Mouse (Mus musculus): Measurements from ENCODE around the gene Cxcl10. TPM values are rescaled to one million over a fixed set of nuclear protein-coding genes. Genes with fewer than 3 reads are reported as not detected.

The Cxcl10 gene
- not detected for total RNA-seq (2021)
- long read RNA-seq, experiment 1, result 0 reads
- long read RNA-seq, experiment 2, result 0 reads

DNA sequence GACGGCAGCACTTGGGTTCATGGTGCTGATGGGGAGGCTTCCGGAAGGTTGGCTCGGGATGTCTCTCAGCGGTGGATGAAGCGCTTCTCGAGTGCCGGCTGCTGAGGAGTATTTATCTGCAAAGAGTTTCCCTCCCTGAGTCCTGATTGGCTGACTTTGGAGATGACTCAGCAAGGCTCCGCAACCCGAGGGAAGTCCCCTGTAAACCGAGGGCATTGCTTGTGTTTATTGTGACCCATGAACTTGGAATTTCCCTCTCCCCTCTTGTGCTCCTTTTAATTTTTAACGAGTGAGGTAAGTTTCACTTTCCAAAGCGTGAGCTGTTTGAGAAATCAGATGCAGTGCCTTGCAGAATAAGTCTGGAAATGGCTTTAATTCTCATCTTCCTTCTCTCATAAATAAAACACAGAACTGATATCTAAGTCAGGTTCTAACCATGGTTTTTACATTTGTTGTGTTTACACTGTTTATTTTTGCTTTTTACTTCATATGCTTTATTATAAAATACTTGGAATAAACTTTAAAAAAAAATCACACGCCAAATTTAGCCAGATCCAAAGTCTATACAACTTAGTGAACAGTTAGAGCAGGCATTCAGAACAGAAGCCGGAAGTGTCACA lies at the start of gene Cxcl10:
Cxcl10 (minus strand) TSS at position 96 of the 620 bp plus-strand sequence.
- DNase-seq (ENCODE audit: low spot score in 2 of 2), result no peak

DNA sequence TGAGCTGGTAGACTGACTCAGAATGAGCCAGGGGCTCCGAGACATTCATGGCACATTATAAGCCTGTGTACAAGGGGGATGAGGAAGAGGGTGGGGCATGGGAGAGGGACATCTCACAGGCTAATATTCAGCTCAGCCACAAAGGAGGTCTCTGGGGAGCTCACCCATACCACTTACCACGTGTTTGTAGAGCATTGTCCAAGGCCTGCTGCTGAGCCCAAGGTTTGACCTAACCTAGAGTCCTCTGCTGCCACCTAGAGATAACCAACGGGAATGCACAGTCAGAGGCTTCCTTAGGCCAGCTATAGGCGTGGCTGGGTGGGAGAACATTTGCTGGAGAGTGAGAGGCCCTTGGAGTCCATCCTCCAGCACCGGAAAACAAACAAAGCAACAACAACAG lies 49.5 kb upstream of the Cxcl10 start:
- peak; percentile 45 to 71 for DNase-seq (ENCODE audit: low spot score in 2 of 2)

DNA sequence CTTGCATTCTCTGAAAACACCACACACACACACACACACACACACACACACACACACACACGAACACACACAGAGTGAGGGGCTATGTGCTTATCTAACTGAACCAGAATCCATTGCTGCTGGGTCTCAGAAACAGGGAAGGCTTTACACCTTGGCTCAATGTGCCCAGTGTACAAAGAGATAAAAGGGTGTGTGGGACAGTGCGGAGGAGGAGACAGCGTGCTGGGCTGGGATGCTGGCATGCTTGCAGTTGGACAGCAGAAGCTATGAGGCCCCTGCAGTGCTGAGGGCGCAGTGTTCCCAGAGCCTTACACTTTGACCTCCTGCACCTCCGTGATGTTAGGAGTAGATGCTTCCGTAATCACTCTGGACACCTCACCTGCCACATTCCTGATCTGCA lies 47.8 kb upstream of the Cxcl10 start:
- no peak for DNase-seq (ENCODE audit: low spot score in 2 of 2)

DNA sequence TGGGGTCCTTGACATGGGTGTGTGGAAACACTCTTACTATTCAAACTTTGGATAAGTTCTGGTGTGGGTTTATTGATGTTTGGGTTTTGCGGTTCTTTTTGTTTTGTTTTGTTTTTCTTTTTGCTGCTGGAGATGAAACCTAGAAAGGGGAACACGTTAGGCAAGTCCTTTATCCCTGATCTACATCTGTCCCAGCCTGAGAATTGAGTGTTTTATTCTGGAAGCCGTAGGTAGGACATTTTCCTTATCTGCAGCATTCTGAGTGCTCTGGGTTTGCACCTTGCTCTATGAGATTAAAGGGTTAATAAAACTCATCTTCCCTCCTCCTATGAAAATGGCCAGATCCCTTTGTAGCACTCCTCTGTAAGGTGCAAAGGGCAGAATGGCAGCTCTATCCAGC lies 47.1 kb upstream of the Cxcl10 start:
- no peak for DNase-seq (ENCODE audit: low spot score in 2 of 2)

DNA sequence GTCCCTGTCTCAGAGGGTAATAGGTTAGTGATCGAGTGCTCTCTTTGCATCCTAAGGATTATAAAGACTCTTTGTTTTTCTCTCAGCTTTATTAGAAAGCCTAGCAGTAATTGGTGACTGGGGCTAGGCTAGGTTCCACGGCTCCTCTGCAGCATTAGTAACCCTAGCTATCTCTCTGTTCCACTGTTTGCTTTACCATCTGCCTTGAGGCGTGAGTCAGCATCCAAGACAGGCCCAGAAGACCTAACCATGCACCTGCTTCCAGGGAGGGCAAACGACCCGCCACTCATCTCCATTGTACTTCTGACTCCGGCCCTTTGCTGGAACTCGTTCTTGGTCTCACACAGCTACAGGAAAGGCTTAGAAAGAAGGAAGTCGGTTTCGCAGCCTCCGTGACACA lies 45.2 kb upstream of the Cxcl10 start:
- no peak for DNase-seq (ENCODE audit: low spot score in 2 of 2)

DNA sequence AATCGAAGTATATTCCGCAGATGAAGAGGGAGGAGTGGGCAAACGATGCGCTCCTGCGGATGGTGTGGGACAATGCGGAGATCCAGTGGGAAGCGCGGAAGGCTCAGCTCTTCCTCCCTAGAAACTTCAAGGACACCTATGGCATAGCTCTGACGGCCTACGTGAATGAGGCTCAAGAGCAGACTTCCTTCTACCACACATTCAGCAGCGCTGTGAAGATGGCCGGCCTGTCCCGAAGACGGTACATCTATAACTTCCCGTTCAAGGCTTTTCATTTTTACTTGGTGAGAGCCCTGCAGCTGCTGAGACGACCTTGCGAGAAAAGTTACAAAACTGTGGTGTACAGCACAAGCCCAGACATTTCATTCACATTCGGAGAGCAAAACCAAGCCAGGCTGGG lies 43.9 kb upstream of the Cxcl10 start:
- DNase-seq (ENCODE audit: low spot score in 2 of 2), result no peak

DNA sequence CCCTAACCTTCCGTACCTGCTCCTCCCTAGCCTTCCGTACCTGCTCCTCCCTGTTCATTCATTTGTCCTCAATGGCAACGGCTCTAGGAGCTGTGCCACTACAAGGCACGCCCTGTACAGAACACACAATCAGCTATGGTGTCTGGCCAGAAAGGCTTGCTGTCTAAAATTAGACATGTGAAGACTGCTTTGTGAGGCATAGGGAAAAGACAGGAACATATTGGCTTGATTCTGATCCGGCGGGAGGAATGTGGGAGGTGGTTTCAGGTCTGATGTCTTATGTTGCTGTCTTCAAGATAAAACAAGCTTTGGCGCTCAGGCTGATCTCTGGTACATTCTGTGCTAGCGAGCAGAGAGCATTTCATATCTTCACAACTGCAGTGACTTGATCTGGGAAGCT lies 41.9 kb upstream of the Cxcl10 start:
- no peak for DNase-seq (ENCODE audit: low spot score in 2 of 2)

DNA sequence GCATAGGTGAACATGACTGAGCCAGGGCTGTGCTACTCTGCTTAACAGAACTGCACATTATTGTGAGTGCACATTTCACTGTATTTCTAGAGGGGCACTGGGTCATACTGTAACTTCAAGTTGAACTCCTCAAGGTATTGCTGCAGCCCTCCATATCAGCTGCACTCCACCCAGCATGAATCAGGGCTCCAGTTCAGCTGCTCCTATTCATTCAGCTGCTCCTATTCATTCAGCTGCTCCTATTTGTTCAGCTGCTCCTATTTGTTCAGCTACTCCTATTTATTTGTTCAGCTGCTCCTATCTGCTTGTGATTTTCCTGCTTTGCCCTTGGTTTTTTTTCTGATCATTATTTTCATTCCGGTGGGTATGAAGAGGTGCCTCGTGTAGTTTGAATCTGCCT lies 41.3 kb upstream of the Cxcl10 start:
- no peak for DNase-seq (ENCODE audit: low spot score in 2 of 2)

DNA sequence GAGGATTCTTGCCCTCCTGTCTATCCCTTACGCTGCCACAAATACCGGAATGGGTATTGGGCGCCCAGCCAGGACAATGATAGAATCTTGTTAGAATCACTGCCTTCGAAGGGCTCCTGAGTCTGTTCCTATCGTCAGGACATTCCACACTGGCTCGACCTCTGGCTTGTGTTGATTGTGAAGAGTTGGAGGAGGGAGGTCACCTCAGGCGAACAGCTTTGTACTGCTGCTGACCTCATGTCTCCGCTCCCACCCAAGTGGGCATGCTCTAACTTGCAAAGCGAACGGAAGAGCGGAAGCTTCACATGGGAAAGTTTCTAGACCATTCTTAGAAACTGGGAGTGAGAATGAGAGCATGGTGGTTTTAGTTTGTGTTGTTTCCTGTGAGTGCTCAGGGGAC lies 38.7 kb upstream of the Cxcl10 start:
- no peak for DNase-seq (ENCODE audit: low spot score in 2 of 2)

DNA sequence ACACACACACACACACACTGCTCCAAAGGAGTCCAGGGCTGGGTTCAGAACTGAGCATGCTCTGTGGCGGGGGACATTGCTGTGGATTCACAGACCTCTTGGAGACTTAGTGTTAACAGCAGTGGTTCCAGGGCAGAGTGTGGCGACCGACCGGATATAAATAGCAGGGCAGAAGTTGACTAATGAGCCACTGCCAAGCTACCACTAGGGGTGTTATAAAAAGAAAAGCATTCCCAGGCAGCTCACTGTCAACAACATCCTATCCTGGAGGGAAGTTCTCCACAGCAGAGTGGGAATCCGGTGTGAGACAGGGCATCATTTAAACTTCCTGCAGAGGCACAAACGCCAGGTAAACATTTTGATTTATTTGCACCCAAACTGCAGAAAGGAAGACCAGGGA lies 38.0 kb upstream of the Cxcl10 start:
- DNase-seq (ENCODE audit: low spot score in 2 of 2), result no peak

DNA sequence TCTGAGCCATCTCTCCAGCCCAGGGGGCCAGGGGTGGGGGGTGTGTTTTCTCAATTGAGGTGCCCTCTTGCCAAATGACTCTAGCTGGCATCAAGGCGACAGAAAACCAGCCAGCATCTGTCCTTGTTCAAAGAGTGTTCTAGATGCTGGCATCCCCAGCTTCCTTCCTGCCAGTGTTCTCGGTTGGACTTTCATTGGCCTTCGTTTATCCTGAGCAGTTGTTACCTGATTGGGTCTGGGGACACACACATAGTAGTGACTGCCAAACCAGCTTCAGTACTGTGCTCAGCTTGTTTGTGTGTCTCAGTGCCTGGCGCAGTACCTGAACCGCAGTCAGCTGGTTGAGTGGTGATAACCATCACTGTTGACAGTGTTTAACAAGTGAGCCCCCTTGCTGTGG lies 37.4 kb upstream of the Cxcl10 start:
- DNase-seq (ENCODE audit: low spot score in 2 of 2), result no peak

DNA sequence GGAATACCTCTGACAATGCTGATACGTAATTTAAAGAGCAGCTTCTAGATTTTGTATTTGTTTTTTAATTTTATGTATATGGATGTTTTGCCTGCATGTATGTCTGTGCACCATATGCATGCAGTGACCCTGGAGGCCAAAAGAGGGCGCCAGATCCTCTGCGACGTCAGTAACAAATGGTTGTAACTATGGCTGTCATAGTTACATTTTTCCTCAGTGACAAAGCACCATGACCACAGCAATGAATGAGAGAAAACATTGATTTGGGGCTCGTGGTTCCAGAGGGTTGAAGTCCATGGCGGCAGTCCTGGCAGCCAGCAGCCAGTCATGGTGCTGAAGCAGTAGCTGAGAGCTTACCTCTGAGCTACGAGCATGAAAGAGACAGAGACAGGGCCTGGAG lies 36.2 kb upstream of the Cxcl10 start:
- no peak for DNase-seq (ENCODE audit: low spot score in 2 of 2)

DNA sequence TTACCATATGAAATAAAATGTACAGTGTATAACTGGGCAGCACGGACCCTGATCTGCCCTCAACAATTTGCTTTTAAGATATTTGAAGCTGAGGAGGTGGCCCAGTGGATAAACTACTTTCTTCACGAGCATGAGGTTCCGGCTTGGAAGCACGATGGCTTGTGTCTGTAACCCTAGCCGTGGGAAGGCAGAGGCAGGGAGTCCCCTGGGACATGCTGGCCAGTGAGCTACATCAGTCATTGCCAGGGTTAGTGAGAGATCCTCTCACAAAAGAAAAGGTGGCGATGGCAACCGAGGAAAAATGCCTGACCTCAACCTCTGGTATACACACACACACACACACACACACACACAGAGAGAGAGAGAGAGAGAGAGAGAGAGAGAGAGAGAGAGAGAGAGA lies 35.1 kb upstream of the Cxcl10 start:
- DNase-seq (ENCODE audit: low spot score in 2 of 2), result no peak

DNA sequence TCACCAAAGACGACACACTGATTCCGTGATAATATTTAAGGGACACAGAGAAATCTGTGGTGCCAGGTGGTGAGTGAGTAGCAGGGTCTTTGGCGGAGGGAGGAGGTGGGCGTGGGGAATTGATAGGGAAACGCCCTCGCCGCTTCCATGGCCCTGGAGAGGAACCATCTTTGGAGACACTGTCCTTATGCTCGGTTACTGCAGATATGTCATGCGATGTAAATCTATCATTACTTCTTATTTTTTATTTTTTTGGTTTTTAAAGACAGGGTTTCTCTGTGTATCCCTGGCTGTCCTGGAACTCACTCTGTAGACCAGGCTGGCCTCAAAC lies 33.6 kb upstream of the Cxcl10 start:
- no peak for DNase-seq (ENCODE audit: low spot score in 2 of 2)

DNA sequence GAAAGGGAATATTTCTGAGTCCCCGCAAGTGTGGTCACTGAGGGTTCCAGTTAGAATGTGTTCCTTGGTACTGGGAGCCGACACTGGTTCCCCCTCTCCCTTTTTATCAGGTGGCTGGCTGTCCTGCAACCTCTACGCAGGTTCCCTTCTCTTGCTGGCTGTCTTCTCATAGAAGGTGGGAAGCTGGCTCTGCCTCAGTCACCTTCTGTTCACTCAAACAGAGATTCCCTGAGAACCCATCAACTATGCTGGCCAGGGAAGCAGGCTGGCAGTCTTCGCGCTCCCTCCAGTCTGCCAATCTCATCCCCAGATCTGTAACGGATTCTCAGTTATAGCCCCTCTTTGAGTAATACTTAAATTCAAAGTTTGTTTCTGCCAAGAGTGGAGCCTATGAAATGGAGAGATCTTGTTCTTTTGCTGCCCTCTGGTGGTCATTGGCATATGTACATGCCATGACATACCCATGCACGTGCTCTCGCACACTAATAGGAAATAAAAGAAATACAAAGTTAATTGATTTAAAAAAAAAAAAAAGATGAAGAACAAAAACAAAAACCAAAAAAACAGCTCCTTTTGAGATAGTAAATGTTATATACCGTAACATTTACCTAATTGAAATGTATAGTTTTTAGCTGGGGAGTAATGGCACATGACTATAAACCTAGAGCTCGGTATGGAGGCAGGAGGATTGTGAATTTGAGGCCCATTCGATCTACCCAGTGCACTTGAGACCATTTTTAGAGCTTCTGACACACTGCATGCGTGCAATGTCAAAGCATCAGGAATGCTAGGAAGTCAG lies 33.1 kb upstream of the Cxcl10 start:
- peak; percentile 78 to 91 for DNase-seq (ENCODE audit: low spot score in 2 of 2)

DNA sequence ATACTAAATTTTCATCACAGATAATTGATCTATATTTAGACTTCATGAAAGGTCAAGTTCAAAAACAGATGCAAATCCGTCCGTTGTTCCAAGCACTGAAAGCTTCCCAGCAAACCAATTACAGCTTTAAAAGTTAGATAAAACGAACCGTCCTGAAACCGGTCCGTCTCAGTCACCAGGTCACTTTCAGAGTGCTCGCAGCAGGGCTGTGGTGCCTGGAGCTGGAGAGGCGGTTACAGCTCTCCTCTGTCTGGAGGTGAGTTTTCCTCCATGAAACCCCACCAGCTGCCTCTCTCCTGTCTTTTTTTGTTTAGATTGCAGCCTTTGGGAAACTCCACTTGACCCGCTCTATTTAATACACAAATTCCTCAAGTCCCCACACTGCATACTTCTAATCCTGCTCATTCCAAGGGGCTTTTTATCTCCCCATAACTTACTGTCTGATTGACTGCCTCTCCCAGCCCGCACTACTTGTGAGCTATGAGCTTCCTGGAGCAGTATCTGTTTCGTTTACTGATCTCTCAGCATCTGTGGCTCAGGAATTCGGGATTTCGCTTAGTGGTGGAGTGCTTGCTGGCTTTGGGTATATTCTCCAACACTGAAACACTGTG lies 28.2 kb upstream of the Cxcl10 start:
- DNase-seq (ENCODE audit: low spot score in 2 of 2), result no peak

DNA sequence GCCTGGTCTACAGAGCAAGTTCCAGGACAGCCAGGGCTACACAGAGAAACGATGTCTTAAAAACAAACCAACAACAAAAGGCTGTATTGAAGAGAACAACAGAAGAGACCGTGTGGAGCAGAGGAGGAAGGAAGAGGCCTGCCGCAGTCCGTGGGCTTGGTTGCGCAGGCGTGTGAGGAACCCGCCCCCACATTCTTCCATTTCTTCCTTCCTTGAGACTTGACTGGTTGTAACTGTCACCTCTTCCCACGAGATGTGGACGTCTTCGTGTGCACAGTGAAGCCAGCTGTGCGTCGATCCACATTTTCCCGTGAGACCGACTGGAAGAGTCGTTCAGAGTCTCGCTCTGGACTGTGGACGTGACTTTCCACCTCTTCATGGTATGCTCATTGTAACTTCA lies 26.7 kb upstream of the Cxcl10 start:
- DNase-seq (ENCODE audit: low spot score in 2 of 2), result no peak

DNA sequence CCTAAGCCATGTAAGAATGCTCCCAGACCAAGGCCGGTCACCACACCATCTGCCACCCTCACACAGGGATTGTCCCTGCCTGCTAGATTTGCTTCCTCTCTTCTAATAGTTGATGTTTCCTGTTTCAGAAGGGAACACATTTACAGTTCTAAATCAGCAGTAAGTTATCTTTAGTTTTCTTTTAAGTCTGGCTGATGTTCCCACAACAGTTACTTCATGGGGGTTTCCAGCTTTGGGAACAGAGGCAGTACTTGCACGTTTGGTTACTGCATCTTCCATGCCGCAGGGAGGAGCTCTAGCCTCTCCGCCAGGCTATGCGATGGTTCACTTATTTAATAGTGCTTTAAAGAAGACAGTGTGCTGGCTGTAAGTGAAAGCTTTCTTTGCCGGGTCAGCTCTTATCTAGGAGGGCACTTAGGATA lies 26.0 kb upstream of the Cxcl10 start:
- DNase-seq (ENCODE audit: low spot score in 2 of 2), result no peak

DNA sequence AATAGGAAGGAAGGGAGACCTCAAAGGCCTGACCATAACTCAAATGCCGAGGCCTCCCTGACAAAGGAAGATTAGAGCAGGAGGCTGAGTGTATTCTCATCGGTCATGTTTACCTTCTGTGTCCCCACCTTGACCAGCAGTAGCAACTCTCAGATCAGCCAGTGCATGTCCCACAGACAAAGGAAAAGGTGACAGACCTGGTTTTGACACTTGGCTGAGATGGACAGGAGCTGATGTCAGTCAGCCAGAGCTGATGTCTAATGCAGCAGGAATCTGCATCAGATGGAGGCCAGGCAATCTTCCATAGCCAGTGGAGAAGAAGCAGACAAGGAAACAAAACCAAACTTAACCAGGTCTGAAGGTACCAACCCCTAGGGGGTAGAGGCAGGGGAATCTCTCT lies 23.9 kb upstream of the Cxcl10 start:
- DNase-seq (ENCODE audit: low spot score in 2 of 2), result no peak

DNA sequence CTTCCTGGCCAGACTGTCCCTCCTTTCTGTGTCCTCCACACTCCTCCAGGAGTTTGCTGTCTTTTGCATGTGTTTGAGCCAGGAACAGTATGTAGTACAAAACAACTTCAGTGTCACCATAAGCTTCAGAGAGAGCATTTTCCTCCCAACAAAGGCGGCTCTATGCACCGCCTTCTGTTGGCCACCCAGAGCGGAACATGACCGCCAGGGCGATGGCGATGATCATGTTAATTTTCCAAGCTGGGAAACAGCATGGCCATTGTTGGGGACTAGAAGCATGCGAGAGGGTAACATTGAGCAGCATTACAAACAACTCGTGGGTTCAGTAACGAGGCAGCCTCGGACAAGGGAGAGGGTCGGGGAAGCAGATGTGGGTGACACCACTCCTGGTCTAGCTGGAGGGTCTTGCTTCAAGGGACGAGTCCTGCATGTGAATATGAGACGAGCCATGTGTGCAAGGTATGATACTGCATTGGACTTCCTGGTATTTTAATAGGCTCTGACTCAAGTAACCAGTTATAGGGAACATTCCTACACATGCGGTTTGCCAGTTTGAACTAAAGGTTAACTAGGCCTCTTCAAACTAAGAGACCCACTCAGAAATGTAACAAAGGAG lies 22.8 kb upstream of the Cxcl10 start:
- no peak for DNase-seq (ENCODE audit: low spot score in 2 of 2)

DNA sequence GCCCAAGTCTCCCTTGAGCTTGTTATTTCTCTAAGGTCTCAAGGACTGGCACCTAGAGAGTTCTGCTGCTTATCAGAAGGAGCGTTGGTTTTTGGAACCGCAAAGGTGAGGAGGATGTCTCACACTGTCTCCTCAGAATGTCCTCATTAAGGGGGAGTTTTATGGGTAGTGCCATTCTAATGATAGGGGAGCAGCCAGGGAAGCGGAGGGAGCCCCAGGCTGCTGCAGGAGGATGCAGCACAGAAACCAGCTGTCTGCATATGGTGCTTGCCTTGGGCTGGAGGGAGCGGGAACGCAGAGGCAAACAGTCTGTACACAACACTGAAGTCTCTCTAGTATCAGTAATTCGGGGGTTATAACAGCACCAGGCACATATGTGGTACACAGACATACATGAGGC lies 22.2 kb upstream of the Cxcl10 start:
- no peak for DNase-seq (ENCODE audit: low spot score in 2 of 2)

DNA sequence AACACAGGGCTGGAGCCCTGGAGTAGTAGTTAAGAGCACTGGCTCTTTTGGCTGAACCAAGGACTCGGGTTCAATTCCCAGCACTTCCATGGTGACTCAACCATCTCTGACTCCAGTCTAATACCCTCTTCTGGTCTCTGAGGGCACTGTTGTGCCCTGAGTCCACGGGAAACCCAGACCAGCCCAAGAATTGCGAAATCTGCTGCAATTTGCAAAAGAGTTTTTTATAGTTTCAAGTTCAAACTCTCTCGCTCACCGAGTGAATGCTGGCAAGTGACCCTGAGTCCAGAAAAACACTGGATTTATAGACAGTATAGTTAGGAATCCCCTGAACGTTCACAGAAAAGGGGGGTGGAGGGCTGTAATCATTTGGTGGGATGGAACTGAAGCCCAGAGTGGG lies 21.7 kb upstream of the Cxcl10 start:
- DNase-seq (ENCODE audit: low spot score in 2 of 2), result no peak

All from layer of hippocampus, postnatal 14 days (tissue).